16 mouse cellular contexts compared by ENCODE assay signal in the genomic region with DNA sequence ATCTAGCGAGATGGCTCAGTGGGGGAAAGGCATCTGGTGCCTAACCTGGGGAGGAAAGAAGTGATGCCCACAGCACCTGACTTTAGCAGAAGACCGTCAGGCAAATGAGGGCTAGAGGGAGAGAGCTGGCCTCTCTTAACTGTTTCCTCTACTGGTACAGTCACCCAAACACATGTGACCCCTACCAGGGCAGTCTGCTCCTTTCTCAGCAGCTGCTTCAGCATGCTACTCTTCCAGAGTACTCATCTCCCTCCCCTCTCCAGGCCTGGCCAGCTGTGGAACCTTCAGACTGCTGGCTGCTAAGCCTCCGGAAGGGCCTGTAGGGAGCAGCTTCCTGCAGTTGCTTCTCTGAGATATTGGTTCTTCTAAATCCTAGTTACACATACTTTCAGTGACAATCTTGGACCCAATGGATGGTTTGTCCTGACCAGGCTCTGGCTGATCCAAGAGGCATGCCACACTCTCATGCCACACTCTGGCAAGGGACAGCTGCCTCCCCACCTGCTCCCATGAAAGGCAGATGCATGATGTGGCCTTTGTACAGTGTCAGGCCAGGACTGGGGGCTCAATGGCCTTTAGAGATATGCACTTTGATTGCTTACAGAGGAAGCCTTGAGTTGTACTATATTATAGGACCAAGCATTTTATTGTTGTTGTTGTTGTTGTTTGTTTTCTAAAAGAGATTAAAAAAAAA.
DNase-seq lines count a peak whose midpoint lies in the region; ATAC-seq and TF ChIP-seq lines count a peak whose summit lies in the region.
"Had no signal": no experiment of that assay in that cellular context is flagged by ENCODE, and none has a peak within 500 bp of the region (broad histone marks: within the 10 kb centered on the region; RNA-seq: fewer than 3 reads in every experiment).

No protein-coding gene starts in this region.

- no peak for ATAC-seq in kidney, postnatal 0 days (replicated peaks; ENCODE audit: low FRiP score, low read depth)
- ATAC-seq in midbrain, embryonic 15.5 days (replicated peaks), result no peak
- peak; percentile 49; the same call in 1 of the 2 replicates for ATAC-seq in stomach, postnatal 0 days (ENCODE audit: low FRiP score, low TSS enrichment)
- ATAC-seq: forebrain, embryonic 13.5 days had no signal

- 73% methylated on average over 3 of the region's 3 CpGs for WGBS in heart, embryonic 10.5 days
- 82% methylated on average over 3 of the region's 3 CpGs for WGBS in kidney, postnatal 0 days
- WGBS in midbrain, embryonic 10.5 days, result 93% methylated on average over 3 of the region's 3 CpGs
- 87% methylated on average over 3 of the region's 3 CpGs for WGBS in midbrain, embryonic 15.5 days
- 66% methylated on average over 3 of the region's 3 CpGs for WGBS in stomach, postnatal 0 days
- WGBS in forebrain, embryonic 10.5 days, result 90% methylated on average over 3 of the region's 3 CpGs

- no peak for TF ChIP-seq EP300 in stomach, postnatal 0 days (optimal IDR thresholded peaks at IDR 0.05)

- no peak overlapping the region for H3K4me3 ChIP-seq in heart, embryonic 10.5 days
- H3K4me3 ChIP-seq in kidney, postnatal 0 days (replicated peaks; ENCODE audit: low read depth, low read length), result no peak overlapping the region
- H3K4me3 ChIP-seq in midbrain, embryonic 10.5 days, result no peak overlapping the region
- H3K4me3 ChIP-seq in midbrain, embryonic 15.5 days, result no peak overlapping the region
- no peak overlapping the region for H3K4me3 ChIP-seq in stomach, postnatal 0 days (ENCODE audit: low read depth, low read length)
- no peak overlapping the region for H3K4me3 ChIP-seq in forebrain, embryonic 10.5 days
- H3K4me3 ChIP-seq: embryonic facial prominence, embryonic 13.5 days; forebrain, embryonic 13.5 days; hindbrain, embryonic 10.5 days had no signal

- no peak overlapping the region for H3K4me2 ChIP-seq in kidney, postnatal 0 days (ENCODE audit: low read length)
- H3K4me2 ChIP-seq in midbrain, embryonic 15.5 days, result no peak overlapping the region
- no peak overlapping the region for H3K4me2 ChIP-seq in stomach, postnatal 0 days (replicated peaks; ENCODE audit: low read depth)
- H3K4me2 ChIP-seq: embryonic facial prominence, embryonic 13.5 days; forebrain, embryonic 13.5 days; liver, embryonic 11.5 days had no signal

- peak; percentile 96 for DNase-seq in heart, adult 11 months
- DNase-seq in heart, embryonic 10.5 days (ENCODE audit: low spot score), result no peak
- peak; percentile 24 for DNase-seq in kidney, postnatal 0 days (ENCODE audit: low spot score)
- no peak for DNase-seq in kidney, adult 11 months
- DNase-seq in midbrain, embryonic 10.5 days (ENCODE audit: low spot score), result no peak
- no peak for DNase-seq in stomach, postnatal 0 days (ENCODE audit: low spot score)
- DNase-seq in forebrain, embryonic 10.5 days (ENCODE audit: extremely low spot score, low spot score), result no peak
- DNase-seq: cerebellum, adult 18-20 months; lung, postnatal 36 days; midbrain, embryonic 14.5 days; right cerebral cortex, postnatal 25 days had no signal

- H3K27me3 ChIP-seq in heart, embryonic 10.5 days (ENCODE audit: insufficient read depth, poor library complexity, severe bottlenecking), result no peaks in the 10 kb centered on the region
- H3K27me3 ChIP-seq in kidney, postnatal 0 days (ENCODE audit: insufficient read depth, low read length), result no peaks in the 10 kb centered on the region
- no peaks in the 10 kb centered on the region for H3K27me3 ChIP-seq in midbrain, embryonic 10.5 days (ENCODE audit: low read depth, poor library complexity, severe bottlenecking)
- no peaks in the 10 kb centered on the region for H3K27me3 ChIP-seq in midbrain, embryonic 15.5 days (replicated peaks)
- no peaks in the 10 kb centered on the region for H3K27me3 ChIP-seq in stomach, postnatal 0 days (ENCODE audit: control insufficient read depth, insufficient read depth, low read length)
- no peaks in the 10 kb centered on the region for H3K27me3 ChIP-seq in forebrain, embryonic 10.5 days (ENCODE audit: poor library complexity, severe bottlenecking)
- H3K27me3 ChIP-seq: embryonic facial prominence, embryonic 13.5 days; forebrain, embryonic 13.5 days had no signal

- peaks cover 14% of the 10 kb centered on the region for H3K36me3 ChIP-seq in heart, embryonic 10.5 days
- H3K36me3 ChIP-seq in kidney, postnatal 0 days (ENCODE audit: insufficient read depth, low read length), result 0 out of 2 replicates have a peak, but pooled peaks cover 6% of the 10 kb centered on the region
- peaks cover 26% of the 10 kb centered on the region for H3K36me3 ChIP-seq in midbrain, embryonic 10.5 days
- no peaks in the 10 kb centered on the region for H3K36me3 ChIP-seq in midbrain, embryonic 15.5 days (replicated peaks)
- no peaks in the 10 kb centered on the region for H3K36me3 ChIP-seq in stomach, postnatal 0 days (ENCODE audit: control insufficient read depth, insufficient read depth, low read length)
- H3K36me3 ChIP-seq in forebrain, embryonic 10.5 days (replicated peaks), result peaks cover 73% of the 10 kb centered on the region

- peaks cover 19% of the 10 kb centered on the region; the same call in 1 of the 2 replicates for H3K4me1 ChIP-seq in heart, embryonic 10.5 days
- no peaks in the 10 kb centered on the region; the same call in 1 of the 2 replicates for H3K4me1 ChIP-seq in kidney, postnatal 0 days (replicated peaks; ENCODE audit: insufficient read depth, low read length)
- H3K4me1 ChIP-seq in midbrain, embryonic 10.5 days, result no peaks in the 10 kb centered on the region
- no peaks in the 10 kb centered on the region for H3K4me1 ChIP-seq in midbrain, embryonic 15.5 days
- H3K4me1 ChIP-seq in stomach, postnatal 0 days (replicated peaks; ENCODE audit: control insufficient read depth, insufficient read depth), result no peaks in the 10 kb centered on the region
- H3K4me1 ChIP-seq in forebrain, embryonic 10.5 days, result no peaks in the 10 kb centered on the region

- no peak overlapping the region for H3K9ac ChIP-seq in kidney, postnatal 0 days (ENCODE audit: low read depth, low read length)
- no peak overlapping the region for H3K9ac ChIP-seq in midbrain, embryonic 15.5 days
- H3K9ac ChIP-seq in stomach, postnatal 0 days (ENCODE audit: low read length), result no peak overlapping the region
- H3K9ac ChIP-seq: embryonic facial prominence, embryonic 13.5 days; forebrain, embryonic 13.5 days had no signal

- TF ChIP-seq CTCF in kidney, postnatal 0 days (IDR thresholded peaks at IDR 0.05; ENCODE audit: low read depth), result no peak
- no peak for TF ChIP-seq CTCF in stomach, postnatal 0 days (IDR thresholded peaks at IDR 0.05; ENCODE audit: low read depth)

- no peak overlapping the region for H3K27ac ChIP-seq in heart, embryonic 10.5 days
- H3K27ac ChIP-seq in kidney, postnatal 0 days, result no peak overlapping the region
- 0 out of 2 replicates have a peak overlapping the region, but pooled peaks have one; percentile 1 for H3K27ac ChIP-seq in midbrain, embryonic 10.5 days (replicated peaks)
- no peak overlapping the region for H3K27ac ChIP-seq in midbrain, embryonic 15.5 days
- H3K27ac ChIP-seq in stomach, postnatal 0 days (replicated peaks), result no peak overlapping the region; the same call in 1 of the 2 replicates
- no peak overlapping the region for H3K27ac ChIP-seq in forebrain, embryonic 10.5 days
- H3K27ac ChIP-seq: embryonic facial prominence, embryonic 13.5 days; forebrain, embryonic 13.5 days; hindbrain, embryonic 10.5 days had no signal

- H3K9me3 ChIP-seq in heart, embryonic 10.5 days, result no peaks in the 10 kb centered on the region
- H3K9me3 ChIP-seq in kidney, postnatal 0 days (replicated peaks; ENCODE audit: low read length), result no peaks in the 10 kb centered on the region
- no peaks in the 10 kb centered on the region for H3K9me3 ChIP-seq in midbrain, embryonic 10.5 days (replicated peaks)
- H3K9me3 ChIP-seq in midbrain, embryonic 15.5 days, result no peaks in the 10 kb centered on the region
- no peaks in the 10 kb centered on the region for H3K9me3 ChIP-seq in stomach, postnatal 0 days (ENCODE audit: control insufficient read depth, low read length)
- H3K9me3 ChIP-seq in forebrain, embryonic 10.5 days, result no peaks in the 10 kb centered on the region
- H3K9me3 ChIP-seq: embryonic facial prominence, embryonic 13.5 days; forebrain, embryonic 13.5 days; hindbrain, embryonic 10.5 days had no signal

Comparison
In these comparisons a context has a peak if more than half of its experiments do, and no peak if none do; other contexts are left out.
1. DNase-seq: peak in heart, adult 11 months (single experiment) and kidney, postnatal 0 days (single experiment); none in heart, embryonic 10.5 days (single experiment), kidney, adult 11 months (single experiment), midbrain, embryonic 10.5 days (single experiment), stomach, postnatal 0 days (single experiment) and forebrain, embryonic 10.5 days (single experiment).